Mouse (Mus musculus) liver, embryonic 13.5 days (tissue): ENCODE data around the gene Zfyve19. TPM values are rescaled to one million over a fixed set of nuclear protein-coding genes. Genes with fewer than 3 reads are reported as not detected.

Source experiments
- ATAC-seq: fragments of 200-750 bp; cut with Nextera tagmentation; 2 replicates; pipeline ENCODE4 v1.8.0; 2017; ENCODE audit warnings: low read depth, mild to moderate bottlenecking, moderate number of reproducible peaks, moderate library complexity
- DNase-seq: peaks from one replicate; pipeline ENCODE4 v3.0.0; 2022
- H3K27ac ChIP-seq: fragments of 300-500 bp; sonication (generic); 2 replicates; pipeline ENCODE4 v1.5.1; 2015; ENCODE audit warnings: moderate library complexity, mild to moderate bottlenecking, inconsistent platforms
- H3K27me3 ChIP-seq: fragments of 300-500 bp; sonication (generic); 2 replicates; pipeline ENCODE4 v1.6.1; 2015; ENCODE audit warnings: mild to moderate bottlenecking, inconsistent platforms
- H3K36me3 ChIP-seq: fragments of 300-500 bp; sonication (generic); 2 replicates; pipeline ENCODE4 v1.6.1; 2015; ENCODE audit warnings: mild to moderate bottlenecking, inconsistent platforms
- H3K4me1 ChIP-seq: fragments of 300-500 bp; sonication (generic); replicated peaks from 2 replicates; pipeline ENCODE4 v1.6.1; 2015; ENCODE audit warnings: inconsistent platforms
- H3K4me2 ChIP-seq: fragments of 300-500 bp; sonication (generic); 2 replicates; pipeline ENCODE4 v1.6.1; 2015; ENCODE audit warnings: inconsistent platforms, mild to moderate bottlenecking, moderate library complexity
- H3K4me3 ChIP-seq: fragments of 300-500 bp; sonication (generic); replicated peaks from 2 replicates; pipeline ENCODE4 v1.5.1; 2015; ENCODE audit warnings: mild to moderate bottlenecking, inconsistent platforms
- H3K9ac ChIP-seq: fragments of 300-500 bp; sonication (generic); 2 replicates; pipeline ENCODE4 v1.6.1; 2015; ENCODE audit warnings: mild to moderate bottlenecking, inconsistent platforms
- H3K9me3 ChIP-seq: fragments of 300-500 bp; sonication (generic); replicated peaks from 2 replicates; pipeline ENCODE4 v1.6.1; 2016; ENCODE audit warnings: inconsistent platforms
- WGBS: fragments of 180-500 bp; shearing (Covaris S2); methylation state at CpG from one replicate; pipeline ENCODE4 v1.1.7; 2015; ENCODE audit not compliant: insufficient replicate concordance; 5-methylcytosine and 5-hydroxymethylcytosine counted together
- polyA plus RNA-seq: library from polyadenylated mRNA; unstranded; fragments of >200 nt; fragmentation: Nextera tagmentation; extraction: Ambion mirVana; gene quantifications from 2 replicates; pipeline ENCODE4 v1.2.1, GENCODE M21; 2015

Zfyve19 gene
- polyA plus RNA-seq, 1 experiment from 2014 or later, result 20.0 TPM

DNA sequence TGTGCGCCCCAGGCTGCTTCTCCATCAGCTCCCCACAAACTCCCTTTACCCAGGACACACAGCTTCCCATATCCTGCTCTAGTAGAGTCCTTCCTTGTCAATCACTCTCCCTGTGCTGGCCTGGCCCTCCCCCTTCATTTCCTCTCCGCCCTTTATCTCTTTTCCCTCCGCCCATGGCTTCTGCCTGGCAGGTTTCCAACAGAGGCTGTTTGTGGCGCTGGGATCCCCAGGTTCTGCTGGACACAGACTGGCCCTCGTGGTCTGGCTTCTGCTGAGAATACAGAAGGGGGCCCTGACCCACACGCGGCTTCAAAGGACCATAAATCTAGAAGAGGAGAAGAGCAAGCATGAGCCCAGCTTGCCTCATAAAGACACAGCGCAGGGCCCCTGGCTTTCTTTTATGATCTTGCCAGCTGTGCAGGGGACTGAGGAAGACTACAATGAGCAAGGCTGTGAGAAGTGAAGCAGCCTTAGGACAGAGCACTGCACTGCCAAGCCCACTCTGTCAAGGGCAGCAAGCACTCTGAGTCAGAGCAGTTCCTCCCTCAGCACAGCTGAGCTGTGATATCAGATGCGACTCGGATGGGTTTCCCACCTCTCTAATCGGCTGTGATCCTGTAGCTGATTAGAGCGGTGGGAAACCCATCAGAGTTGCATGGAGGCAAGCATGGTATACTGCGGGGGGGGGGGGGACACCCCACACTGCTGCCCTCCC lies 35.4 kb upstream of the Zfyve19 start:
- H3K27me3 ChIP-seq, result peaks cover 16% of the 10 kb centered on the region
- ATAC-seq, result peak; percentile 70
- peaks cover 3% of the 10 kb centered on the region; the same call in 1 of the 2 replicates for H3K36me3 ChIP-seq
- H3K27ac ChIP-seq, result peak overlapping the region; percentile 62
- no peaks in the 10 kb centered on the region for H3K9me3 ChIP-seq
- peak overlapping the region; percentile 45 for H3K4me2 ChIP-seq
- 8% methylated on average over 13 of the region's 13 CpGs for WGBS
- H3K4me1 ChIP-seq, result peaks cover 32% of the 10 kb centered on the region
- DNase-seq, result peak; percentile 17
- no peak overlapping the region for H3K4me3 ChIP-seq
- peak overlapping the region; percentile 52; the same call in 1 of the 2 replicates for H3K9ac ChIP-seq

GRCm38 (mm10) chr2:119173991-119174651 lies 34.3 kb upstream of the Zfyve19 start, which contains the start of gene Gm14137:
TSS of gene Gm14137 (plus strand) at chr2:119174509.
- Histone ChIP-seq H3K27ac (0 out of 2 replicates have a peak within 1 kb of the TSS, but pooled peaks have one; percentile 62), H3K27me3 (peaks cover 6% of the 10 kb centered on the region; the same call in 1 of the 2 replicates), H3K9ac (no peak within 1 kb of the TSS), H3K4me2 (peak within 1 kb of the TSS; percentile 45; the same call in 1 of the 2 replicates), H3K9me3 (no peaks in the 10 kb centered on the region), H3K36me3 (peaks cover 6% of the 10 kb centered on the region; the same call in 1 of the 2 replicates), H3K4me3 (no peak within 1 kb of the TSS), H3K4me1 (peaks cover 30% of the 10 kb centered on the region)
- DNase-seq (no peak), ATAC-seq (no peak)
- WGBS, result 61% methylated on average over 8 of the region's 8 CpGs

DNA sequence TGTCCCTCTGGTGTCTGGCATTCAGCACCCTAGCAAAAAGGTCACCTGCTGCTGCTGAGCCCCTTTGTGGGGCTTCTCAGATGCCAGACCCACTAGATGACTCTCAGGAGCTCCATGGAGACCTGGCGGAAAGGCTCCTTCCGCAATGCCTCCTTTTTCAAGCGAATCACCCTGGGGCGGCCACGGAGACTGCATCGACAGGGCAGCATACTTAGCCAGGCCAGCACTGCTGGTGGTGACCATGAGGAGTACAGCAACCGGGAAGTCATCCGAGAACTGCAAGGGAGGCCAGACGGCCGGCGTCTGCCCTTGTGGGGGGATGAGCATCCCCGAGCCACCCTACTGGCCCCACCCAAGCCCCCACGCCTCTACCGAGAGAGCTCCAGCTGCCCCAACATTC lies 33.6 kb upstream of the Zfyve19 start:
- Histone ChIP-seq H3K27me3 (no peaks in the 10 kb centered on the region), H3K9ac (no peak overlapping the region), H3K4me1 (peaks cover 30% of the 10 kb centered on the region), H3K27ac (no peak overlapping the region), H3K36me3 (peaks cover 11% of the 10 kb centered on the region), H3K4me2 (no peak overlapping the region), H3K4me3 (no peak overlapping the region), H3K9me3 (no peaks in the 10 kb centered on the region)
- WGBS, result 74% methylated on average over 14 of the region's 14 CpGs
- ATAC-seq (no peak), DNase-seq (no peak)

GRCm38 (mm10) chr2:119175614-119176013 lies 32.8 kb upstream of the Zfyve19 start:
- Histone ChIP-seq H3K36me3 (peaks cover 18% of the 10 kb centered on the region), H3K27me3 (no peaks in the 10 kb centered on the region), H3K4me2 (no peak overlapping the region), H3K4me3 (no peak overlapping the region), H3K9ac (no peak overlapping the region), H3K4me1 (peaks cover 30% of the 10 kb centered on the region), H3K9me3 (no peaks in the 10 kb centered on the region), H3K27ac (no peak overlapping the region)
- WGBS, result 48% methylated on average over 6 of the region's 6 CpGs
- DNase-seq (no peak), ATAC-seq (no peak)

- Histone ChIP-seq H3K27ac (no peak overlapping the region), H3K9me3 (no peaks in the 10 kb centered on the region), H3K36me3 (peaks cover 23% of the 10 kb centered on the region), H3K4me2 (no peak overlapping the region), H3K4me1 (peaks cover 27% of the 10 kb centered on the region), H3K9ac (no peak overlapping the region), H3K4me3 (no peak overlapping the region), H3K27me3 (no peaks in the 10 kb centered on the region)
- WGBS, result 54% methylated on average over 3 of the region's 3 CpGs
- DNase-seq, result no peak
- no peak for ATAC-seq
Observed at GRCm38 (mm10) chr2:119176761-119177160, 31.7 kb upstream of the Zfyve19 start.

- H3K9me3 ChIP-seq, result no peaks in the 10 kb centered on the region
- H3K27me3 ChIP-seq, result no peaks in the 10 kb centered on the region
- H3K27ac ChIP-seq, result no peak overlapping the region
- H3K36me3 ChIP-seq, result peaks cover 20% of the 10 kb centered on the region
- WGBS, result 75% methylated on average over 5 of the region's 5 CpGs
- DNase-seq (no peak), ATAC-seq (no peak)
- no peak overlapping the region for H3K9ac ChIP-seq
- H3K4me3 ChIP-seq, result no peak overlapping the region
- no peak overlapping the region for H3K4me2 ChIP-seq
- H3K4me1 ChIP-seq, result peaks cover 20% of the 10 kb centered on the region
Observed at GRCm38 (mm10) chr2:119177384-119177939, 31.0 kb upstream of the Zfyve19 start.

- no peak overlapping the region for H3K4me3 ChIP-seq
- no peak overlapping the region for H3K27ac ChIP-seq
- H3K36me3 ChIP-seq, result peaks cover 34% of the 10 kb centered on the region
- no peaks in the 10 kb centered on the region for H3K27me3 ChIP-seq
- DNase-seq, result no peak
- H3K9ac ChIP-seq, result no peak overlapping the region
- H3K4me1 ChIP-seq, result no peaks in the 10 kb centered on the region; the same call in 1 of the 2 replicates
- no peaks in the 10 kb centered on the region for H3K9me3 ChIP-seq
- H3K4me2 ChIP-seq, result no peak overlapping the region
- 71% methylated on average over 7 of the region's 7 CpGs for WGBS
- no peak for ATAC-seq
Observed at GRCm38 (mm10) chr2:119182914-119183313, 25.5 kb upstream of the Zfyve19 start.

- H3K9ac ChIP-seq, result peak overlapping the region; percentile 65
- H3K4me3 ChIP-seq, result peak overlapping the region; percentile 54
- peak; percentile 88 for ATAC-seq
- WGBS, result 5% methylated on average over 15 of the region's 15 CpGs
- no peak overlapping the region for H3K27ac ChIP-seq
- H3K27me3 ChIP-seq, result no peaks in the 10 kb centered on the region
- H3K4me1 ChIP-seq, result peaks cover 14% of the 10 kb centered on the region
- H3K4me2 ChIP-seq, result peak overlapping the region; percentile 87
- DNase-seq, result peak; percentile 75
- peaks cover 2% of the 10 kb centered on the region; the same call in 1 of the 2 replicates for H3K36me3 ChIP-seq
- H3K9me3 ChIP-seq, result no peaks in the 10 kb centered on the region
Observed at GRCm38 (mm10) chr2:119189029-119189710, 19.2 kb upstream of the Zfyve19 start.

GRCm38 (mm10) chr2:119190969-119191368 lies 17.4 kb upstream of the Zfyve19 start:
- DNase-seq (no peak), ATAC-seq (no peak)
- Histone ChIP-seq H3K9me3 (no peaks in the 10 kb centered on the region), H3K27ac (no peak overlapping the region), H3K9ac (0 out of 2 replicates have a peak overlapping the region, but pooled peaks have one; percentile 13), H3K27me3 (no peaks in the 10 kb centered on the region), H3K4me1 (peaks cover 14% of the 10 kb centered on the region), H3K36me3 (no peaks in the 10 kb centered on the region), H3K4me3 (no peak overlapping the region), H3K4me2 (no peak overlapping the region)
- 64% methylated on average over 5 of the region's 5 CpGs for WGBS

DNA sequence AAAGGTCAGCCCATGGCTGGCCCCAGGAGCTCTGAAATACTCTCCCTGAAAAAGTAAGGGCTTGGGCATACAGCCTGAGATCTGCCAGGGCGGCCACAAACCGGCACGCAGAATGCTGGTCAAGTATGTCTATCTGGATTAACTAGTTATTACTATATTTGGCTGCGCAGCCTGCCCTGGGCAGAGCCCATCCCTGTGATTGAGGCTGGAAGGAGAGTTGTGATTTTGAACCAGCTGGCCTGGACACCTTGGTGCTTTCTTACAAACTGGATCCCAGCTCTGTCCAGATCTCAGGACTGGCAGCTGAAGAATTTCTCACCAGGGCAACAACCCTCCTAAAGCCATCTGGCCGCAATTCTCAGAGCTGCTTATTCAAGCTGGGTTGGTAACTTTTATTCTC lies 14.3 kb upstream of the Zfyve19 start:
- WGBS, result 78% methylated on average over 5 of the region's 5 CpGs
- Histone ChIP-seq H3K27me3 (no peaks in the 10 kb centered on the region), H3K36me3 (no peaks in the 10 kb centered on the region), H3K9ac (no peak overlapping the region), H3K27ac (no peak overlapping the region), H3K4me2 (no peak overlapping the region), H3K4me1 (peaks cover 26% of the 10 kb centered on the region), H3K4me3 (no peak overlapping the region), H3K9me3 (no peaks in the 10 kb centered on the region)
- DNase-seq (no peak), ATAC-seq (no peak)
